8 mouse cellular contexts compared by ENCODE assay signal in genomic region chr1:86111779-86112178, GRCm38 (mm10). TPM values are rescaled to one million over a fixed set of nuclear protein-coding genes. Genes with fewer than 3 reads are reported as not detected.
DNase-seq lines count a peak whose midpoint lies in the region; ATAC-seq lines count a peak whose summit lies in the region.

Gene Htr2b, minus strand, starts transcription at chr1:86111970.

- peak; percentile 8 to 19 for DNase-seq in cerebellum, adult 18-20 months
- DNase-seq in cerebellum, postnatal 4 days (ENCODE audit: low spot score in 2 of 2), result no peak
- peak; percentile 17 for DNase-seq in 416B (ENCODE audit: low read depth)
- peak; percentile 11 for DNase-seq in gastrocnemius, postnatal 25 days
- DNase-seq in kidney, postnatal 14 days, result peak; percentile 75
- DNase-seq in lung, postnatal 14 days, result peak; percentile 50
- peak; percentile 18 to 30 for DNase-seq in urinary bladder, postnatal 36 days (ENCODE audit: low spot score in 2 of 2)

- H3K9me3 ChIP-seq in midbrain, embryonic 16.5 days (replicated peaks; ENCODE audit: control insufficient read depth, low read length, poor library complexity, severe bottlenecking), result no peaks in the 10 kb centered on the region

- 54% methylated on average over 6 of the region's 6 CpGs for WGBS in midbrain, embryonic 16.5 days

- no peaks in the 10 kb centered on the region for H3K4me1 ChIP-seq in midbrain, embryonic 16.5 days (ENCODE audit: control insufficient read depth, insufficient read depth, low read length)

- H3K36me3 ChIP-seq in midbrain, embryonic 16.5 days (ENCODE audit: control insufficient read depth, insufficient read depth, low read length), result 0 out of 2 replicates have a peak, but pooled peaks cover 2% of the 10 kb centered on the region

- no peak within 1 kb of the TSS for H3K4me2 ChIP-seq in midbrain, embryonic 16.5 days (ENCODE audit: low read length)

- no peak within 1 kb of the TSS for H3K9ac ChIP-seq in midbrain, embryonic 16.5 days (ENCODE audit: low read depth, low read length)

- H3K27me3 ChIP-seq in midbrain, embryonic 16.5 days (ENCODE audit: control insufficient read depth, insufficient read depth, low read depth, low read length), result no peaks in the 10 kb centered on the region

- ATAC-seq in midbrain, embryonic 16.5 days, result no peak

- no peak within 1 kb of the TSS for H3K4me3 ChIP-seq in midbrain, embryonic 16.5 days (ENCODE audit: low read depth, low read length)

- H3K27ac ChIP-seq in midbrain, embryonic 16.5 days (ENCODE audit: low read length), result no peak within 1 kb of the TSS

RNA-seq across cellular contexts. Expression of gene Htr2b, which starts in this region (rescaled TPM):
- under 1 TPM in 1 of 2 experiments, not detected in 1; 0.96 TPM for total RNA-seq in gastrocnemius, postnatal 25 days (2021)
- polyA plus RNA-seq in midbrain, embryonic 16.5 days (2015; fragmentation: Nextera tagmentation; extraction: Ambion mirVana), result 0.13 and 0.29 TPM in 2 replicates

Comparison
In these comparisons a context has a peak if more than half of its experiments do, and no peak if none do; other contexts are left out.
1. DNase-seq: peak in cerebellum, adult 18-20 months (2 of 2), 416B (single experiment), kidney, postnatal 14 days (single experiment), lung, postnatal 14 days (single experiment) and urinary bladder, postnatal 36 days (2 of 2); none in cerebellum, postnatal 4 days (0 of 2).
2. Peak in DNase-seq in gastrocnemius, postnatal 25 days; RNA of the gene not detected or under 1 TPM.